Comparison of ENCODE assay signal across 31 mouse cellular contexts in genomic region chr13:93117241-93117640, GRCm38 (mm10). TPM values are rescaled to one million over a fixed set of nuclear protein-coding genes. Genes with fewer than 3 reads are reported as not detected.
DNase-seq lines count a peak whose midpoint lies in the region; ATAC-seq and TF ChIP-seq lines count a peak whose summit lies in the region.
"Had no signal": no experiment of that assay in that cellular context is flagged by ENCODE, and none has a peak within 500 bp of the region (broad histone marks: within the 10 kb centered on the region; RNA-seq: fewer than 3 reads in every experiment).

No protein-coding gene starts in this region.

- no peak for ATAC-seq in kidney, postnatal 0 days (replicated peaks; ENCODE audit: low FRiP score, low read depth)
- peak; percentile 67 for ATAC-seq in neural tube, embryonic 11.5 days (ENCODE audit: insufficient read depth, low FRiP score, low TSS enrichment)
- ATAC-seq: forebrain, embryonic 14.5 days; intestine, embryonic 16.5 days; Patski had no signal

- peak; percentile 48 for DNase-seq in heart, embryonic 10.5 days (ENCODE audit: low spot score)
- DNase-seq in heart, adult 9 months (ENCODE audit: low spot score in 2 of 2), result no peak
- peak; percentile 10 for DNase-seq in kidney, postnatal 0 days (ENCODE audit: low spot score)
- no peak for DNase-seq in kidney, adult 2 months
- no peak for DNase-seq in neural tube, embryonic 11.5 days (ENCODE audit: low spot score)
- no peak for DNase-seq in neural tube, embryonic 10.5 days (ENCODE audit: extremely low spot score, low spot score)
- no peak for DNase-seq in retina, postnatal 1 day
- DNase-seq: adrenal gland, postnatal 10 days; cerebellum, adult 8-10 months; cerebellum, postnatal 25 days; gastrocnemius, postnatal 25 days; heart, postnatal 4 days; kidney, adult 9 months; kidney, postnatal 14 days; layer of hippocampus, adult 9-11 months; liver, embryonic 13.5 days; lung, adult 18-20 months; right cerebral cortex, adult 18-20 months; spleen, adult 18-20 months; thymus, adult 2 months; thymus, postnatal 36 days had no signal

- no peak for TF ChIP-seq POLR2A in kidney, adult 2 months (IDR thresholded peaks at IDR 0.05; ENCODE audit: low read depth, low read length)

- H3K27ac ChIP-seq in heart, embryonic 10.5 days, result no peak overlapping the region
- H3K27ac ChIP-seq in kidney, postnatal 0 days, result no peak overlapping the region
- H3K27ac ChIP-seq in kidney, adult 2 months (ENCODE audit: insufficient read depth, low read depth, low read length), result no peak overlapping the region
- H3K27ac ChIP-seq in neural tube, embryonic 11.5 days (ENCODE audit: low read depth, low read length), result no peak overlapping the region
- H3K27ac ChIP-seq: hindbrain, embryonic 13.5 days; limb, embryonic 10.5 days; limb, embryonic 15.5 days; liver, embryonic 13.5 days; macrophage; midbrain, embryonic 10.5 days had no signal

- TF ChIP-seq CTCF in kidney, postnatal 0 days (IDR thresholded peaks at IDR 0.05; ENCODE audit: low read depth), result no peak
- no peak for TF ChIP-seq CTCF in kidney, adult 2 months (conservative IDR thresholded peaks at IDR 0.05; ENCODE audit: insufficient read depth, insufficient read length, low read depth, low read length)

- H3K9ac ChIP-seq in kidney, postnatal 0 days (ENCODE audit: low read depth, low read length), result no peak overlapping the region
- H3K9ac ChIP-seq in neural tube, embryonic 11.5 days (ENCODE audit: low read length), result no peak overlapping the region
- H3K9ac ChIP-seq: hindbrain, embryonic 13.5 days; limb, embryonic 15.5 days; liver, embryonic 13.5 days had no signal

- 78% methylated on average over 7 of the region's 7 CpGs for WGBS in heart, embryonic 10.5 days
- 70% methylated on average over 7 of the region's 7 CpGs for WGBS in kidney, postnatal 0 days
- WGBS in kidney, adult 2 months, result 70% methylated on average over 7 of the region's 7 CpGs
- WGBS in neural tube, embryonic 11.5 days, result 57% methylated on average over 7 of the region's 7 CpGs

- H3K27me3 ChIP-seq in heart, embryonic 10.5 days (ENCODE audit: insufficient read depth, poor library complexity, severe bottlenecking), result no peaks in the 10 kb centered on the region
- no peaks in the 10 kb centered on the region for H3K27me3 ChIP-seq in kidney, postnatal 0 days (ENCODE audit: insufficient read depth, low read length)
- no peaks in the 10 kb centered on the region for H3K27me3 ChIP-seq in kidney, adult 2 months (replicated peaks; ENCODE audit: control insufficient read depth, insufficient read depth, low read length)
- no peaks in the 10 kb centered on the region for H3K27me3 ChIP-seq in neural tube, embryonic 11.5 days (ENCODE audit: control insufficient read depth, insufficient read depth, low read length)
- H3K27me3 ChIP-seq: hindbrain, embryonic 13.5 days; limb, embryonic 15.5 days; liver, embryonic 13.5 days; Patski had no signal

- no peaks in the 10 kb centered on the region for H3K36me3 ChIP-seq in heart, embryonic 10.5 days
- no peaks in the 10 kb centered on the region for H3K36me3 ChIP-seq in kidney, postnatal 0 days (ENCODE audit: insufficient read depth, low read length)
- H3K36me3 ChIP-seq in kidney, adult 2 months (ENCODE audit: control insufficient read depth, insufficient read depth, low read length), result no peaks in the 10 kb centered on the region
- no peaks in the 10 kb centered on the region for H3K36me3 ChIP-seq in neural tube, embryonic 11.5 days (ENCODE audit: control insufficient read depth, insufficient read depth, low read length)
- H3K36me3 ChIP-seq: hindbrain, embryonic 13.5 days; limb, embryonic 10.5 days; limb, embryonic 15.5 days; liver, embryonic 13.5 days; midbrain, embryonic 10.5 days had no signal

- H3K4me1 ChIP-seq in heart, embryonic 10.5 days, result no peaks in the 10 kb centered on the region
- no peaks in the 10 kb centered on the region for H3K4me1 ChIP-seq in kidney, postnatal 0 days (replicated peaks; ENCODE audit: insufficient read depth, low read length)
- no peaks in the 10 kb centered on the region for H3K4me1 ChIP-seq in kidney, adult 2 months (ENCODE audit: control insufficient read depth, insufficient read depth, low read length)
- H3K4me1 ChIP-seq in neural tube, embryonic 11.5 days (ENCODE audit: control insufficient read depth, insufficient read depth, low read length), result no peaks in the 10 kb centered on the region
- H3K4me1 ChIP-seq: hindbrain, embryonic 13.5 days; limb, embryonic 10.5 days; limb, embryonic 15.5 days; liver, embryonic 13.5 days; midbrain, embryonic 10.5 days had no signal

- H3K4me3 ChIP-seq in heart, embryonic 10.5 days, result no peak overlapping the region
- H3K4me3 ChIP-seq in kidney, postnatal 0 days (replicated peaks; ENCODE audit: low read depth, low read length), result no peak overlapping the region
- H3K4me3 ChIP-seq in kidney, adult 2 months (ENCODE audit: insufficient read depth, low read depth, low read length), result no peak overlapping the region
- no peak overlapping the region for H3K4me3 ChIP-seq in neural tube, embryonic 11.5 days (ENCODE audit: low read depth, low read length)
- H3K4me3 ChIP-seq: hindbrain, embryonic 13.5 days; limb, embryonic 10.5 days; limb, embryonic 15.5 days; liver, embryonic 13.5 days; midbrain, embryonic 10.5 days; myocyte had no signal

- no peak overlapping the region for H3K4me2 ChIP-seq in kidney, postnatal 0 days (ENCODE audit: low read length)
- H3K4me2 ChIP-seq in neural tube, embryonic 11.5 days (ENCODE audit: low read depth), result 0 out of 2 replicates have a peak overlapping the region, but pooled peaks have one; percentile 5
- H3K4me2 ChIP-seq: heart, embryonic 11.5 days; hindbrain, embryonic 13.5 days; limb, embryonic 15.5 days; liver, embryonic 13.5 days had no signal

- peaks cover 3% of the 10 kb centered on the region; the same call in 1 of the 2 replicates for H3K9me3 ChIP-seq in heart, embryonic 10.5 days
- no peaks in the 10 kb centered on the region for H3K9me3 ChIP-seq in kidney, postnatal 0 days (replicated peaks; ENCODE audit: low read length)
- H3K9me3 ChIP-seq in neural tube, embryonic 11.5 days (ENCODE audit: control insufficient read depth, low read length), result no peaks in the 10 kb centered on the region
- H3K9me3 ChIP-seq: hindbrain, embryonic 13.5 days; limb, embryonic 10.5 days; limb, embryonic 15.5 days; liver, embryonic 13.5 days had no signal

RNA-seq across cellular contexts. Expression of gene Cmya5, which starts 27.3 kb away (rescaled TPM):
- polyA plus RNA-seq in heart, embryonic 10.5 days (2016; fragmentation: Nextera tagmentation; extraction: Ambion mirVana), result 1.4 and 2.5 TPM in 2 replicates
- 0.03 and 0.07 TPM in 2 replicates for polyA plus RNA-seq in kidney, postnatal 0 days (2015; fragmentation: Nextera tagmentation; extraction: Ambion mirVana)
- 0.10 and 1.0 TPM in 2 replicates for polyA plus RNA-seq in kidney, adult 2 months (2012; rRNA removed)
- polyA plus RNA-seq in neural tube, embryonic 11.5 days (2014; fragmentation: Nextera tagmentation; extraction: Ambion mirVana), result 0.05 and 0.13 TPM in 2 replicates
- polyA plus RNA-seq: Patski had no signal

Comparison
In these comparisons a context has a peak if more than half of its experiments do, and no peak if none do; other contexts are left out.
1. DNase-seq: peak in heart, embryonic 10.5 days (single experiment) and kidney, postnatal 0 days (single experiment); none in heart, adult 9 months (0 of 2), kidney, adult 2 months (single experiment), neural tube, embryonic 11.5 days (single experiment), neural tube, embryonic 10.5 days (single experiment) and retina, postnatal 1 day (single experiment).